Mouse (Mus musculus): Measurements from ENCODE around the gene Cyp2b19. TPM values are rescaled to one million over a fixed set of nuclear protein-coding genes. Genes with fewer than 3 reads are reported as not detected.
A peak's percentile ranks its signal among the peaks of the same experiment; 100 is the strongest.
"Not testable (repeated sequence)": the region's sequence is repeated elsewhere in the genome, so short reads cannot be mapped to it uniquely, and the experiment has no call there.

Gene Cyp2b19
- total RNA-seq (2021), result not detected
- long read RNA-seq, experiment 1, result 0 reads
- long read RNA-seq, experiment 2, result 0 reads

- DNase-seq (ENCODE audit: low spot score in 2 of 2), result no peak
Observed at GRCm38 (mm10) chr7:26756842-26757241, at the start of gene Cyp2b19. Gene Cyp2b19, plus strand, starts transcription at chr7:26757142.

DNA sequence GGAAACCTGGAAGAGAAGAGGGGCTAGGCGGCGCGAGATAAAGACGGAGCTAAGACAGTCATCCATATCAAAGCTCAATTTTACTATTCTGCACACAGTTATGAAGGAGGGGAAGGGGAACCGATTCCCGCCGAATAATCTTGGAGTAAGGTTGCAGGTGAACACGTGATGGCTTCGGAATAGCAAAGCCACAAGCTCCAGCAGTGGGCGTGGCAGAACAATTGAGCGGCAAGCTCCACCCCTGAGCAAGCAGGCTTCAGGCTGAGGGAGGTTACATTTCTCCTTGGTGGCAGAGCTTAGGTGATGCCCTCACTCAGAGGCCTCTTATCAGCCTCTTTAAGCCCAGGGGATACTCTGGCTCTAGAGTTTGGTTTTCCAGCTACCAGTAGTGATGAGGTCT, 45.9 kb upstream of the Cyp2b19 start:
- no peak for DNase-seq (ENCODE audit: low spot score in 2 of 2)

- DNase-seq (ENCODE audit: low spot score in 2 of 2), result no peak
Observed at GRCm38 (mm10) chr7:26738940-26739339, 18.0 kb upstream of the Cyp2b19 start.

DNA sequence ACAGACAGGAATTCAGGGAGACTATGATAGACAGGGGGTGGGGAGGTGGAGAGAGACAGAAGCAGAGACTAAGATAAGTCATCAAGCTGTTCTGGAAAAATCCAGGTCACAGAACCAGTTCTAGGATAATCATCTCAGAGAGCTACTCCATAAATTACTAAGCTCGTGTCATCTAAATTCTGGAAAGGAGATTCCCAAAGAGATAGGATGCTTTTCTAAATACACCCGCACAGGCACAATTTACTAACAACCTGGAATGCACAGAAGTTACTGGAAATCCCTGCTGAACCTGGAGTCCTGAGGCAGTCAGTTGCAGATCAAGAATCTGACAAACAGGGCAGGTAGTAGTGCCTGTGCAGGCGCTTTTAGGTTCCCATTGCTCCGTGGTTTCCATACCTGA, 13.0 kb upstream of the Cyp2b19 start:
- no peak for DNase-seq (ENCODE audit: low spot score in 2 of 2)

GRCm38 (mm10) chr7:26745486-26745885, 11.5 kb upstream of the Cyp2b19 start:
- no peak for DNase-seq (ENCODE audit: low spot score in 2 of 2)

DNA sequence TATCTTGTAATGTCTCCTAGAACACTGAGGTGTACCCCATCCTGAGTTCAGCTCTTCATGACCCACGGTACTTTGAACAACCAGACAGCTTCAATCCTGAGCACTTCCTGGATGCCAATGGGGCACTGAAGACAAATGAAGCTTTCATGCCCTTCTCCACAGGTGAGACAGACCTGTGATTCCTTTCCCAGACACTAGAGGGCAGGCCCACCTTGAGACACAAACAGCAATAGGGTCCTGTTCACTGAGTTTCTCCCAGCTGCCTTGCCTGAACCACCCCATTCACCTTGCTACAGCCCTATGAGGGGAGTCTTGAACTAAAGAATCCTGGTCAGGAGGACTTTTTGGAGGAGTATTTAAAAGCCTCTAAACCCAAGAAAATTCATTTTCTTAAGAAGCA, 10.1 kb downstream of the Cyp2b19 start:
- DNase-seq (ENCODE audit: low spot score in 2 of 2), result peak in 1 of 2 experiments; percentile 23

GRCm38 (mm10) chr7:26769881-26770470, 13.0 kb downstream of the Cyp2b19 start:
- DNase-seq (ENCODE audit: low spot score in 2 of 2), result no peak

GRCm38 (mm10) chr7:26772866-26773586, 16.1 kb downstream of the Cyp2b19 start:
- DNase-seq (ENCODE audit: low spot score in 2 of 2), result no peak

- no peak for DNase-seq (ENCODE audit: low spot score in 2 of 2)
Observed at GRCm38 (mm10) chr7:26775866-26776265, 18.9 kb downstream of the Cyp2b19 start.

GRCm38 (mm10) chr7:26777806-26778205, 20.9 kb downstream of the Cyp2b19 start:
- no peak for DNase-seq (ENCODE audit: low spot score in 2 of 2)

GRCm38 (mm10) chr7:26778474-26778873, 21.5 kb downstream of the Cyp2b19 start:
- DNase-seq (ENCODE audit: low spot score in 2 of 2), result peak; percentile 54

GRCm38 (mm10) chr7:26779799-26780416, 23.0 kb downstream of the Cyp2b19 start:
- no peak for DNase-seq (ENCODE audit: low spot score in 2 of 2)

DNA sequence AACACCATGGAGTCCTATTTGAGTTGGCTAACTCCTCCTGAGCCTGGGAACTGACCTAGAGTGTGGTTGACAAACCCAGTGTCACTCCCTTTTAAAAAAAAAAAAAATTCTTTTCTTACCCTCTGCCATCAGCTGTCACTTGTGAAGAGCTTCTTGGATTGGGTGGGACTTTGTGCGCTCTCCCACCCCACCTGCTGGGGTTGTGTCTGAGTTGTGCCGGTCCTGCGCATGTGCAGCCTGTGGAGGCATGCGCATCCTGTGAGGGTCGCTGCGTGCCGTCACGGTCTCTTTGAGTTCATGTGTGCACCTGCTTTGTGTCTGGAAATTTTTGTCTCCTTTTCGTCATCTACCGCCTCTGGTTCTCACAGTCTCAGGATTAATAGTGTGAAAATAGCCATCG, 23.6 kb downstream of the Cyp2b19 start:
- no peak for DNase-seq (ENCODE audit: low spot score in 2 of 2)

DNA sequence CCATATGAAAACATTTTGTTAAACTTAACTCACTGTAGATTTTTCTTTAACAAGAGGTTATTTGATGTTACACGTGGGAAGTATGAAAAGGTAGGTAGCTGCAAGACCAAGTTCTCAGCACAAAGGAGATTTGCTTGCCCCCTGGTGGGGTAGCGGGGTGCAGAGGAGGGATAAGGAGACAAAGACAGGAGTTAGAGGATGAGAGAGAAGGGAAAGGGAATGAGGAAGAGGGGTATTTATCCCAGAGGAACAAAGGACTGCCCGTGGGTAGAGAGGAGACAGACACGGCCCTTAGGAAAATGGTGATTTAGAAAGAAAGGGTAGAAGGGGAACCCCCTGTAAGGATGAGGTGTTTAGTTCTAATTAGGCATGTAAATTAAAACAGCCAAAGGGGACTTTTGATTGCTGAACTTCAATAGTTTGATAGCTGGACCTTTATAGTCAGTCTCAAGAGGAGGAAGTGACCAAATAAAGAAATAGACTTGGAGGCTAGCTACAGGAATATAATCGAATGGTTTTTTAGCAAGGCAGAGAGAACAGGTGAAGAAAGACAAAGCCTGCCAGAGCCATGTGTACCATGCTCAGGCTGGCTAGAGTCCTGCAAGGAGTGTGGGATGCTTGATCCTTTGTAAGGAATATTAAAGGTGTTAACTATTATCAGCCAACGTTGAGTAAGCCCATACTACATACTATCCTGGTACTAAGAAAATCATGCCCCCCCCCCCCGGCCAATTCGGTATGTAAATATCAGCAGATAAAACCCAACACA, 24.2 kb downstream of the Cyp2b19 start:
- no peak for DNase-seq (ENCODE audit: low spot score in 2 of 2)

- no peak for DNase-seq (ENCODE audit: low spot score in 2 of 2)
Observed at GRCm38 (mm10) chr7:26781767-26782131, 24.8 kb downstream of the Cyp2b19 start.

DNA sequence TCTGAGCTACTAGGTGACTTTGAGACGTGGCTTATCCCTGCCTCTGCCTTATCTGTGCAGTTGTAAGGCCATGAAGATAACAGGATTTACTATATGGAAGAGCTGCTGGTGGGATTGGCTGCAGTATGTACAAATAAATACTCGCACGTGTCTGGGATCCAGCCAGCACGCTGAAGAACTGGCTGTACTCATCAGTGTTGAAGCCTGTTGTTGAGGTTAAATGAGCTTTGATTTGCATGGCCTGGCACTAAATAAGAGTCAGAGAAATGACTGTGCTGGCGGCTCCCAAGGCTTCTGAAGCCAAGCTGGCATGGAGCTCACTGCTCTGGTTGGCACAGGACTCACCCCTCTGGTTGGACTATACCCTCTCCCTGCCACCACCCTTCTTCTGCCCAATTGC, 26.2 kb downstream of the Cyp2b19 start:
- peak; percentile 19 to 37 for DNase-seq (ENCODE audit: low spot score in 2 of 2)

DNA sequence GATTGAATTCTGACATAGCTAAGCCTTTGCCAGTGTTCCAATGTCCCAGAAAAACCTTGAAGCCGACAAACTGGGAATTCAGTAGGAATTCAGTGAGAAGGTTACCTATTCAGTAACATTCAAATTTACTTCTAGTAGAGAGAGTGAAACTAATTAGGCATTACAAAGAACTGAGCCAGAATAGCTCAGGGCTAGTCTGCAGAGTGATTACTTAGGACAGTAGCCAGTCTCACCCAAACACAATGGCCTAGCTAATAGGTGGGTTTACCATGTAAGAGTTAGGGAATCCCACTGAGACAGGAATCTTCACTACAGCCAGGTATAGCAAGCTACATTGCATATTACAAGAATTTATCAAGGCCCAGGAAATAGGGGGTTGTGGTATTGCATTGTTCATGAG, 29.1 kb downstream of the Cyp2b19 start:
- not testable (repeated sequence) for DNase-seq (ENCODE audit: low spot score in 2 of 2)

DNA sequence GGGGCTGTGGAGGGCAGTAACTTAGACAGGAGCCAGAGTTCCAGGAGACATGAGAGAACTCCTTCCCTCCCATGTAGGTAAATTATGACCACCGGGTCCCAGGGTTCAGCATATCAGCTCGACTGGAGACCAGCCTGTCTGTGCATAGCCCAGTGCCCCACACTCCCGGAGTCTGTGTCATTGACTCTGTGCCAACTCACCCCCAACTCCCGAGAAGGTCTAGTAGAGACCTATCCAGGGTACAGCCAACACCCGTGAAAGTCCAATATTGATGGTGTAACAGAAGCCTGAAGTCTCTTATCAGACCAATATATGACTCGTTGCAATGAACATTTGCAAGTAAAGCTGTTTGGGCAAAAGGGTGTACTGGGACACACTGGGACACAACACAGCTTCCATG, 33.0 kb downstream of the Cyp2b19 start:
- DNase-seq (ENCODE audit: low spot score in 2 of 2), result no peak

GRCm38 (mm10) chr7:26800104-26800503, 43.2 kb downstream of the Cyp2b19 start:
- DNase-seq (ENCODE audit: low spot score in 2 of 2), result no peak

GRCm38 (mm10) chr7:26800996-26801395, 44.1 kb downstream of the Cyp2b19 start:
- DNase-seq (ENCODE audit: low spot score in 2 of 2), result no peak

GRCm38 (mm10) chr7:26808592-26808991, 51.6 kb downstream of the Cyp2b19 start, which contains the start of gene Cyp2g1:
Gene Cyp2g1, plus strand, starts transcription at chr7:26808892.
- DNase-seq (ENCODE audit: low spot score in 2 of 2), result no peak

All from adrenal gland, adult 18-20 months (tissue).